Mouse (Mus musculus) hindbrain, embryonic 11.5 days (tissue): ENCODE measurements around the gene Kbtbd12. TPM values are rescaled to one million over a fixed set of nuclear protein-coding genes. Genes with fewer than 3 reads are reported as not detected.

Experiments
- ATAC-seq: fragments of 200-750 bp; cut with Nextera tagmentation; 2 replicates; pipeline ENCODE4 v1.8.0; 2017; ENCODE audit warnings: mild to moderate bottlenecking, moderate TSS enrichment, moderate library complexity; ENCODE audit not compliant: low FRiP score
- DNase-seq: peaks from one replicate; pipeline ENCODE4 v3.0.0-alpha.2; 2015; ENCODE audit warnings: low spot score
- H3K27ac ChIP-seq: fragments of 300-500 bp; sonication (generic); 2 replicates; pipeline ENCODE4 v1.5.1; 2014; ENCODE audit warnings: mild to moderate bottlenecking, low read depth, low read length
- H3K27me3 ChIP-seq: fragments of 300-500 bp; sonication (generic); 2 replicates; pipeline ENCODE4 v1.6.1; 2014; ENCODE audit warnings: mild to moderate bottlenecking, low read length, moderate library complexity, mixed read lengths; ENCODE audit not compliant: control insufficient read depth, insufficient read depth
- H3K36me3 ChIP-seq: fragments of 300-500 bp; sonication (generic); 2 replicates; pipeline ENCODE4 v1.6.1; 2014; ENCODE audit warnings: mild to moderate bottlenecking, low read length, moderate library complexity, mixed read lengths; ENCODE audit not compliant: control insufficient read depth, insufficient read depth
- H3K4me1 ChIP-seq: fragments of 300-500 bp; sonication (generic); replicated peaks from 2 replicates; pipeline ENCODE4 v1.6.1; 2014; ENCODE audit warnings: low read length, mixed read lengths; ENCODE audit not compliant: control insufficient read depth, insufficient read depth
- H3K4me2 ChIP-seq: fragments of 300-500 bp; sonication (generic); replicated peaks from 2 replicates; pipeline ENCODE4 v1.6.1; 2014; ENCODE audit warnings: mild to moderate bottlenecking, low read depth, low read length
- H3K4me3 ChIP-seq: fragments of 300-500 bp; sonication (generic); 2 replicates; pipeline ENCODE4 v1.5.1; 2014; ENCODE audit warnings: low read depth, low read length
- H3K9ac ChIP-seq: fragments of 300-500 bp; sonication (generic); 2 replicates; pipeline ENCODE4 v1.6.1; 2014; ENCODE audit warnings: low read depth, low read length
- H3K9me3 ChIP-seq: fragments of 300-500 bp; sonication (generic); 2 replicates; pipeline ENCODE4 v1.6.1; 2016; ENCODE audit warnings: low read length; ENCODE audit not compliant: control insufficient read depth
- WGBS: fragments of 180-500 bp; shearing (Covaris S2); extraction: QIAGEN DNeasy Blood & Tissue Kit; methylation state at CpG from one replicate; pipeline ENCODE4 v1.1.7; 2014; 5-methylcytosine and 5-hydroxymethylcytosine counted together
- polyA plus RNA-seq: library from polyadenylated mRNA; unstranded; fragments of >200 nt; fragmentation: Nextera tagmentation; extraction: Ambion mirVana; gene quantifications from 2 replicates; pipeline ENCODE4 v1.2.1, GENCODE M21; 2014

Kbtbd12 gene
- polyA plus RNA-seq, 1 experiment from 2014 or later, result not detected

GRCm38 (mm10) chr6:88631293-88631692 is 6.5 kb downstream of the Kbtbd12 start:
- Histone ChIP-seq H3K9me3 (no peaks in the 10 kb centered on the region), H3K4me1 (no peaks in the 10 kb centered on the region), H3K27ac (no peak overlapping the region), H3K27me3 (no peaks in the 10 kb centered on the region), H3K4me3 (no peak overlapping the region), H3K36me3 (no peaks in the 10 kb centered on the region), H3K4me2 (no peak overlapping the region), H3K9ac (no peak overlapping the region)
- ATAC-seq, result no peak
- DNase-seq, result no peak
- 74% methylated on average over 6 of the region's 6 CpGs for WGBS

DNA sequence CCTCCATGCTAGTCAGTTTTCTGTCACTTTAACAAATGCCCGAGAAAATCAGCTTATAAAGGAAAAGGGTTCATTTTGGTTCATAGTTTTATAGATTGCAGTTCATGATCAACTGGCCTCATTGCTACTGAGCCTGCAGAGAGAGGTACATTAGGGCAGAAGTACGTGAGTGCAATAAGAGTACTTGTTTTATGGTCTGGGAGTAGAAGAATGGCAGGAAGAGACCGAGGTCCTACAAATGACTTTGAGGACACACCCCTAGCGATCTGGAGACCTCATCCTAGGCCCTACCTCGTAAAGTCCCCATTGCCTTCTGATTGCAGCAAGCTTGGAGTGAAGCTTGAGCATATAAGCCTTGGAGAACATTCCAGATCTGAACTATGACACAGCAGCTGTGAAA is 7.2 kb downstream of the Kbtbd12 start:
- Histone ChIP-seq H3K27ac (no peak overlapping the region), H3K4me3 (no peak overlapping the region), H3K4me1 (no peaks in the 10 kb centered on the region), H3K4me2 (no peak overlapping the region), H3K9ac (no peak overlapping the region), H3K9me3 (no peaks in the 10 kb centered on the region), H3K27me3 (no peaks in the 10 kb centered on the region), H3K36me3 (no peaks in the 10 kb centered on the region)
- ATAC-seq (no peak), DNase-seq (no peak)
- WGBS, result 77% methylated on average over 5 of the region's 5 CpGs

DNA sequence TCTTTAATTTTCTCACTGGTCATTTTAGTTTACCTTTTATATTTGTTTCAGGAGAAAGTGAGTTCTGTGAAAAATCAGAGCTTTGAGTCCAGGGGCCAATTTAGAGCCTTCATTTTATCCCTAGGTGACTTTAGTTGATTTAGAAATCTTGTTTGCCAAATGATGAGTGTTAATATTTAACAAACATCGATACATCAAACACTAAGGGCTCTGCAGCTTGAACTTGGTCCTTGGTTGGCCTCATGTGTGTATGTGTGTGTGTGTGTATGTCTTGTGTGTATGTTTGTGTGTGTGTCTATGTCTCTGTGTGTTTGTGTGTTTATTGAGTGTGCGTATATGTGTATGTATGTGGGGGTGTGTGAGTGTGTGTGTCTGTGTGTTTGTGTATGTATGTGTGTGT is 7.9 kb downstream of the Kbtbd12 start:
- WGBS, result 93% methylated on average over 2 of the region's 2 CpGs
- DNase-seq, result no peak

GRCm38 (mm10) chr6:88627317-88627811 is 10.4 kb downstream of the Kbtbd12 start:
- no peaks in the 10 kb centered on the region for H3K36me3 ChIP-seq
- H3K4me3 ChIP-seq, result peak overlapping the region; percentile 41
- no peaks in the 10 kb centered on the region for H3K27me3 ChIP-seq
- ATAC-seq (peak; percentile 92), DNase-seq (peak; percentile 95)
- no peak overlapping the region for H3K27ac ChIP-seq
- under 1% methylated on average over 46 of the region's 51 CpGs for WGBS
- no peaks in the 10 kb centered on the region for H3K4me1 ChIP-seq
- peak overlapping the region; percentile 82 for H3K4me2 ChIP-seq
- H3K9ac ChIP-seq, result peak overlapping the region; percentile 63
- no peaks in the 10 kb centered on the region for H3K9me3 ChIP-seq

More for the DNA sequence above, 7.9 kb downstream of the Kbtbd12 start:
- Histone ChIP-seq H3K9ac (no peak overlapping the region), H3K27me3 (no peaks in the 10 kb centered on the region), H3K36me3 (no peaks in the 10 kb centered on the region), H3K9me3 (no peaks in the 10 kb centered on the region), H3K4me1 (no peaks in the 10 kb centered on the region), H3K4me2 (no peak overlapping the region), H3K27ac (no peak overlapping the region), H3K4me3 (no peak overlapping the region)
- no peak for ATAC-seq

DNA sequence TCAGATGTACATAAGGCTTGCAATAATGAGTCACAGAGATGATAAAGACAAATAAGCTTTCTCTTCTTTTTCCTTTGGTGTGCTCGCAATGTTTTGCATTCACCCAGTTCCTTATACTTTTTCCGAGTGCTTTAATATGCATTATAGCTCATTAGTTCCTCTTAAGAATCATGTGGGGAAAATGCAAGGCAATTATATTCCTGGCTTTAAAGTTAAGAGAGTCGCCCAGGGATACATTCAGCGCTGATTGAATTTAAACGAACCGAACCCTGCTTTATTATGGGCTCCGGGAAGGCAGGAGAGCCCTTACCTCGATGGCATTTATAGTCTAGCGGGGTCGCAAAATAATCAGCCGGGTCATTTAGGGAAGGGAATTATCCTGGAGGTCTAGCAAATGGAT is 10.8 kb downstream of the Kbtbd12 start:
- Histone ChIP-seq H3K36me3 (no peaks in the 10 kb centered on the region), H3K4me2 (peak overlapping the region; percentile 82), H3K27me3 (no peaks in the 10 kb centered on the region), H3K4me1 (no peaks in the 10 kb centered on the region), H3K27ac (no peak overlapping the region), H3K4me3 (peak overlapping the region; percentile 41), H3K9me3 (no peaks in the 10 kb centered on the region), H3K9ac (peak overlapping the region; percentile 63)
- ATAC-seq (no peak), DNase-seq (no peak)
- 38% methylated on average over 11 of the region's 11 CpGs for WGBS

DNA sequence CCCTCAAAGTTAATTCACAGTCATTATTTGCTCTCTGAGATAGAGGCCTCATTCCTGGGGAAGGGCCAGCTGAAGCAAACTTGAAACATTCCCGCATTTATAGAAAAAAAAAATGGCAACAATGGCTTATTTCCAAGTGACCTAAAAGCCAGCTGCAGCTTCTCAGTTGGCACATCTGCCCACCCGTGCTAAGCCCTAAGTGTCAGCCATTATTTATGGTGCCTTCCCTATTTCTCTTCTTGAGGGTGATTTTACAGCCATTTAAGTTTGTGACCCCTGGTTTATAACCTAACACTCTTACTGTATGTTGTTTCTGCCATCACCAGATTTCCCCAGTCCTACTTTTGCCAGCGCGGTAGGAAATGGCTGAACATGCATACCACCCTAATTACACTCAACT is 11.3 kb downstream of the Kbtbd12 start:
- H3K36me3 ChIP-seq, result no peaks in the 10 kb centered on the region
- H3K4me1 ChIP-seq, result no peaks in the 10 kb centered on the region
- 77% methylated on average over 4 of the region's 4 CpGs for WGBS
- no peak overlapping the region for H3K4me3 ChIP-seq
- no peak overlapping the region for H3K27ac ChIP-seq
- no peaks in the 10 kb centered on the region for H3K9me3 ChIP-seq
- H3K9ac ChIP-seq, result no peak overlapping the region
- H3K27me3 ChIP-seq, result no peaks in the 10 kb centered on the region
- DNase-seq, result no peak
- no peak overlapping the region for H3K4me2 ChIP-seq
- ATAC-seq, result no peak

DNA sequence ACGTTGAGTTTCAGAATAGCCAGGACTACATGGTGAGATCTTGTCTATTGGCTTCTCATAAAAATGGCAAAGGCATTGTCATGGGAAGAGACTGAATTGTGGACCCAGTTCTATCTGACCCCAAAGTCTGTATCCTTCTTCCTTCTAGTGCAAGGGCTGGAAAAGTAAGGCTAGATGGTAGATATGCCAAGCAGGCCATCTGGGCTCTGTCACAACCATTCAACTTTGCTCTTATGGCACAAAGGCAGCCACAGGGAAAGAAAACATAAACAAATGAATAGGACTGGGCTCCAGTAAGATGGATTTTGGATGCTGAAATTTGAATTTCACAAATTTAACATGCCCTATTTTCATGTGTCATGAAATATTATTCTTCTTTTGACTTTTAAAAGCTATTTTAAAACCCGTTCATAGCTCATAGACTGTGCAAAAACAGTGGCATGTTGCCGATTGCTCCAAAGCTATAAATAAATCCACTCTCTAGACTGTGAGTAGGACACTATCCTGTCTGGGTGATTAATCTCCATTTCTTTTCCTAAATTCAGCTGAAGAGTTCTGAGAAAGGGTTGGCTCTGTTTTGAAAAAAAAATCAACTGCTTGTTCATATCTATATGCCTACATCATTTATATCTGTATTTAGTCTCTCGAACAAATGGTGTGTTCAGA is 15.8 kb downstream of the Kbtbd12 start:
- ATAC-seq, result no peak
- H3K36me3 ChIP-seq, result no peaks in the 10 kb centered on the region
- H3K27me3 ChIP-seq, result no peaks in the 10 kb centered on the region
- no peak overlapping the region for H3K4me3 ChIP-seq
- no peak overlapping the region for H3K27ac ChIP-seq
- no peaks in the 10 kb centered on the region for H3K4me1 ChIP-seq
- no peak for DNase-seq
- WGBS, result 85% methylated on average over 4 of the region's 4 CpGs
- no peak overlapping the region for H3K9ac ChIP-seq
- H3K4me2 ChIP-seq, result no peak overlapping the region
- H3K9me3 ChIP-seq, result no peaks in the 10 kb centered on the region

GRCm38 (mm10) chr6:88619542-88619941 is 18.2 kb downstream of the Kbtbd12 start:
- H3K9ac ChIP-seq, result no peak overlapping the region
- no peak overlapping the region for H3K27ac ChIP-seq
- H3K27me3 ChIP-seq, result no peaks in the 10 kb centered on the region
- H3K4me2 ChIP-seq, result no peak overlapping the region
- no peaks in the 10 kb centered on the region for H3K9me3 ChIP-seq
- DNase-seq (no peak), ATAC-seq (no peak)
- H3K4me1 ChIP-seq, result no peaks in the 10 kb centered on the region
- 57% methylated on average over 5 of the region's 5 CpGs for WGBS
- H3K36me3 ChIP-seq, result no peaks in the 10 kb centered on the region
- H3K4me3 ChIP-seq, result no peak overlapping the region

- no peak for ATAC-seq
- no peaks in the 10 kb centered on the region for H3K9me3 ChIP-seq
- 90% methylated on average over 2 of the region's 2 CpGs for WGBS
Observed at GRCm38 (mm10) chr6:88615352-88615751, 22.4 kb downstream of the Kbtbd12 start.

More at GRCm38 (mm10) chr6:88615352-88615751, 22.4 kb downstream of the Kbtbd12 start:
- no peak for DNase-seq
- no peak overlapping the region for H3K9ac ChIP-seq
- no peak overlapping the region for H3K4me2 ChIP-seq
- no peaks in the 10 kb centered on the region for H3K4me1 ChIP-seq
- H3K27me3 ChIP-seq, result no peaks in the 10 kb centered on the region
- no peak overlapping the region for H3K4me3 ChIP-seq
- no peak overlapping the region for H3K27ac ChIP-seq
- H3K36me3 ChIP-seq, result no peaks in the 10 kb centered on the region
